Mouse (Mus musculus) heart, embryonic 12.5 days (tissue): ENCODE results near the gene A730049H05Rik. TPM values are rescaled to one million over a fixed set of nuclear protein-coding genes. Genes with fewer than 3 reads are reported as not detected.
A peak's percentile ranks its signal among the peaks of the same experiment; 100 is the strongest.

Experiments used
- ATAC-seq: fragments of 200-750 bp; cut with Nextera tagmentation; 2 replicates; pipeline ENCODE4 v1.8.0; 2017; ENCODE audit warnings: moderate TSS enrichment, moderate library complexity; ENCODE audit not compliant: insufficient number of reproducible peaks, low FRiP score
- H3K27ac ChIP-seq: fragments of 300-500 bp; sonication (generic); 2 replicates; pipeline ENCODE4 v1.5.1; 2016; ENCODE audit warnings: mild to moderate bottlenecking, moderate library complexity; ENCODE audit not compliant: poor library complexity, severe bottlenecking
- H3K27me3 ChIP-seq: fragments of 300-500 bp; sonication (generic); replicated peaks from 2 replicates; pipeline ENCODE4 v1.6.1; 2016; ENCODE audit warnings: mild to moderate bottlenecking, moderate library complexity
- H3K36me3 ChIP-seq: fragments of 300-500 bp; sonication (generic); 2 replicates; pipeline ENCODE4 v1.6.1; 2016; ENCODE audit warnings: mild to moderate bottlenecking, moderate library complexity
- H3K4me1 ChIP-seq: fragments of 300-500 bp; sonication (generic); replicated peaks from 2 replicates; pipeline ENCODE4 v1.6.1; 2016; ENCODE audit warnings: mild to moderate bottlenecking
- H3K4me2 ChIP-seq: fragments of 300-500 bp; sonication (generic); 2 replicates; pipeline ENCODE4 v1.6.1; 2016; ENCODE audit warnings: mild to moderate bottlenecking, moderate library complexity
- H3K4me3 ChIP-seq: fragments of 300-500 bp; sonication (generic); 2 replicates; pipeline ENCODE4 v1.5.1; 2016; ENCODE audit warnings: mild to moderate bottlenecking
- H3K9ac ChIP-seq: fragments of 300-500 bp; sonication (generic); 2 replicates; pipeline ENCODE4 v1.6.1; 2016; ENCODE audit warnings: mild to moderate bottlenecking, moderate library complexity
- H3K9me3 ChIP-seq: fragments of 300-500 bp; sonication (generic); replicated peaks from 2 replicates; pipeline ENCODE4 v1.6.1; 2016; ENCODE audit warnings: mild to moderate bottlenecking, moderate library complexity
- WGBS: fragments of 180-500 bp; shearing (Covaris S2); methylation state at CpG from one replicate; pipeline ENCODE4 v1.1.7; 2016; 5-methylcytosine and 5-hydroxymethylcytosine counted together
- polyA plus RNA-seq: library from polyadenylated mRNA; unstranded; fragments of >200 nt; fragmentation: Nextera tagmentation; extraction: Ambion mirVana; gene quantifications from 2 replicates; pipeline ENCODE4 v1.2.1, GENCODE M21; 2016

The A730049H05Rik gene
- polyA plus RNA-seq, 1 experiment from 2014 or later: 4.8 TPM

DNA sequence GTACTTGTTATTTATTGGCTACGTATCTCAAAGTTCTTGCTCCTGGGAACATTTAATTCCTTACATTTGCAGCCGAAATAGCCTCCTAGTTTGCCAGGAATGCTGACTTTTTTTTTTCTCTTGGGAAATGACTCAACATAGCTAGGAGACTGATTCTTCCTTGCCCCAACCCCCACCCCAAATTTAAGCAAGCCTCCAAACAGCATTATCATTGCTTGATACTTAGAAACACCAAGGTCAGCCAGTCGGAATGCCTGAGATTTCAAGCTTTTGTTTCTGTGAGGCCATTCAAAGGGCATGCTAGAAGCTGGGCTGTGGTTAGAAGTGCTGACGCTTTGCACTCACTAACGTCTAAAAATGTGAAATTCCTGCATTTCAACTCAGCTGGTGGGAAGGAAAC is 11.1 kb downstream of the A730049H05Rik start:
- H3K36me3 ChIP-seq: peaks cover 6% of the 10 kb centered on the region; the same call in 1 of the 2 replicates
- H3K4me3 ChIP-seq: no peak overlapping the region
- ATAC-seq: no peak
- no peak overlapping the region for H3K9ac ChIP-seq
- no peaks in the 10 kb centered on the region for H3K27me3 ChIP-seq
- peaks cover 18% of the 10 kb centered on the region for H3K4me1 ChIP-seq
- H3K4me2 ChIP-seq: peak overlapping the region; percentile 33
- peak overlapping the region; percentile 42; the same call in 1 of the 2 replicates for H3K27ac ChIP-seq
- 26% methylated on average over 5 of the region's 5 CpGs for WGBS
- H3K9me3 ChIP-seq: no peaks in the 10 kb centered on the region

DNA sequence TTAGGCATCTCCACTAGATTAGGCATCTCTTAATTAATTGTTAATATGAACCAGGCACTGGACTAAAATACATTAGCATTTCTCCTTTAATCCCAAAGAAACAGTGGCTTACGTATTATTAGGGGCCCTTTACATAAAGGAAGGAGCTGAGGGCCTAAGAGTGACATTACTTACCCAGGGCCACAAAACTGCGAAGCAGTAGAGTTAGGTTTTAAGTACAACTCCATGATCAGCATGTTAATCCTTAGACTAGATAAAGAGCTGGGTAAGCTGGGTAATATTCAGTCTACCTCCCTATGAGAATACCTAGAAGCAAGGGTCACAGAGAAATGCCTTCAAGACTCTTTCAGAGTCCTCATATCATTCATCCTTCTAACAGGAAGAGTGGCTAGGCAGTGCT is 12.9 kb downstream of the A730049H05Rik start:
- H3K4me3 ChIP-seq: no peak overlapping the region
- no peak overlapping the region for H3K4me2 ChIP-seq
- peaks cover 3% of the 10 kb centered on the region; the same call in 1 of the 2 replicates for H3K36me3 ChIP-seq
- no peaks in the 10 kb centered on the region for H3K9me3 ChIP-seq
- H3K27ac ChIP-seq: no peak overlapping the region
- H3K4me1 ChIP-seq: peaks cover 18% of the 10 kb centered on the region
- no peak for ATAC-seq
- 87% methylated on average over 2 of the region's 2 CpGs for WGBS
- no peak overlapping the region for H3K9ac ChIP-seq
- no peaks in the 10 kb centered on the region for H3K27me3 ChIP-seq

DNA sequence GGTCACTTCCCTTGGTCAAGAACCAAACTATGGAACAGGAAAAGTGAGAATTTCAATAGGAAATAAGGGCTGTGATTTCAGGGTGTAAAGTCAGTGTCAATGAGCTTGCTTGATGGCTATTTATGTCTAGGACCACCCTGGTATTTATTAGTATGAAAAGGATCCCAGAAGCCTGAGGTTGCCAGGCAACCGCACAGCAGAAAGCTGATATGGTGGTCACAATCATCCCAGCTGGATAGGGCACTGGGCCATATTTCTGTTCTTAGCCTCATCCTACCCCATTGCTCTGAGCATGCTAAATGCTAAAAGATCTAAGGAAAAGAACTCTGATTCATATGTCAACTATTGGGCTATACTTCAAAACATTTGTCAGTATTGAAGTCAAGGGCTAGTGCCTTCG is 14.8 kb downstream of the A730049H05Rik start:
- no peak overlapping the region for H3K9ac ChIP-seq
- WGBS: 81% methylated on average over 2 of the region's 2 CpGs

DNA sequence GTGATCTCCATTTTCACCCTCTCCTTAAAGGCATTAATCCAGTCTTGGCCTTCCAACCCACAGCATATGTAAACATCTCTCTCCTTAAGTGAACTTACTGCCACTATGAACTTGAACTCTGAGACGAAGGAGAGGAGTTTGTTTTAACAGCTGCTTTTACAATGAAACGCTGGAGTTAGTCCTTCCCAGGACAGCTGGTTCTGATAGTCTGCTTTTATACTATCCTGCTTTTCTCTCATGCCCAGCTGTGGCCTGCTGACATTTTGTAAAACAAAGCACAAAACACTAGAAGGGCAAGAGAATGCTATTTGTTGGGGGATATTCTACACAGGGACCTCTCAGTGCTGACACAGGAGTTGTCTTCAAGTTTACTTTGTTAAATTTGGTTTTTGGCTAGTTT is 25.7 kb downstream of the A730049H05Rik start:
- H3K4me3 ChIP-seq: no peak overlapping the region
- H3K9ac ChIP-seq: no peak overlapping the region
- H3K9me3 ChIP-seq: no peaks in the 10 kb centered on the region
- peaks cover 15% of the 10 kb centered on the region for H3K36me3 ChIP-seq
- peaks cover 28% of the 10 kb centered on the region for H3K4me1 ChIP-seq
- ATAC-seq: no peak
- H3K27ac ChIP-seq: no peak overlapping the region
- H3K4me2 ChIP-seq: no peak overlapping the region
- H3K27me3 ChIP-seq: no peaks in the 10 kb centered on the region
- 24% methylated on average over 2 of the region's 2 CpGs for WGBS

More for the DNA sequence above, 14.8 kb downstream of the A730049H05Rik start:
- Histone ChIP-seq H3K4me3 (no peak overlapping the region), H3K36me3 (peaks cover 3% of the 10 kb centered on the region; the same call in 1 of the 2 replicates), H3K4me2 (no peak overlapping the region), H3K4me1 (peaks cover 25% of the 10 kb centered on the region), H3K27me3 (no peaks in the 10 kb centered on the region), H3K9me3 (no peaks in the 10 kb centered on the region), H3K27ac (no peak overlapping the region)
- no peak for ATAC-seq

DNA sequence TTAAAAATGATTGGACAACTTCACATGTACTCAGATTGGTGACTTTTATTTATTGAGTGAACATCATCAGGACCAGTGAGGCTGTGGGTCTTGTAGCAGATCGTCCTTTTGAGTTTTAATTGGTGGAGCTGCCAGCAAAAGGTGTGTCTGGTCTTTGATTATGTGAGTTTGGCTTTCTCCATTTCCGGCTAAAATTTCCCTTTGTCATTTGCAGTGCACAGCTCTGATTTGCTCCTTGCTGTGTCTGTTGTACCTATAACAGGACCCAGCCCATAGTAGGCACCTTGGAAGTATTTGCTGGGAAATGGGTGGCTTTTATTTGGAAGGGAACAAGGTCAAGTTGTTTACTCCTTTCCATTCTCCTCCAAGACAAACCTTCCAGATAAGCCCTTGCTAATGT is 27.2 kb downstream of the A730049H05Rik start:
- Histone ChIP-seq H3K4me3 (no peak overlapping the region), H3K9me3 (no peaks in the 10 kb centered on the region), H3K4me1 (peaks cover 35% of the 10 kb centered on the region), H3K36me3 (peaks cover 17% of the 10 kb centered on the region), H3K9ac (no peak overlapping the region), H3K4me2 (no peak overlapping the region), H3K27ac (no peak overlapping the region), H3K27me3 (no peaks in the 10 kb centered on the region)
- WGBS: 75% methylated on average over 2 of the region's 2 CpGs
- no peak for ATAC-seq

DNA sequence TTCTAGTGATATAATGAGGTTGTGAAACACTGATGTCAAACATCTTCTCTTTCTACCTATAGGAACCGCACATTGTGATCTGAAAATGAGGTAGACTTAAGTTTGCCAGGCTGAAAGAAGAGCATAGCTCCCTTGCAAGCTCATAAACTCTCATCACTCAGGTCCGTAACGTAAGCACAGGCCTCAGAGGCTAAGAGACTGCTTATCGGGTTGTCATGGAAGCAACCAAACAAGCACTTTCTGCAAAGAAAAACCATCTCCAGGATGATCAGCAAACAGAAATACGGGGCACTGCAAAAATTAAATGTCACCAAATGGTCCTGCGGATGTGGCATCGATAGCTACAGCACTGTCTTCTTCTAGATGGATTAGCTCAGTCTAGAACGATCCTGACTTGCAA is 29.6 kb downstream of the A730049H05Rik start:
- Histone ChIP-seq H3K27me3 (no peaks in the 10 kb centered on the region), H3K4me1 (peaks cover 49% of the 10 kb centered on the region), H3K36me3 (peaks cover 18% of the 10 kb centered on the region), H3K4me2 (no peak overlapping the region), H3K9ac (no peak overlapping the region), H3K4me3 (no peak overlapping the region), H3K27ac (peak overlapping the region; percentile 65), H3K9me3 (no peaks in the 10 kb centered on the region)
- 54% methylated on average over 8 of the region's 8 CpGs for WGBS
- ATAC-seq: no peak

DNA sequence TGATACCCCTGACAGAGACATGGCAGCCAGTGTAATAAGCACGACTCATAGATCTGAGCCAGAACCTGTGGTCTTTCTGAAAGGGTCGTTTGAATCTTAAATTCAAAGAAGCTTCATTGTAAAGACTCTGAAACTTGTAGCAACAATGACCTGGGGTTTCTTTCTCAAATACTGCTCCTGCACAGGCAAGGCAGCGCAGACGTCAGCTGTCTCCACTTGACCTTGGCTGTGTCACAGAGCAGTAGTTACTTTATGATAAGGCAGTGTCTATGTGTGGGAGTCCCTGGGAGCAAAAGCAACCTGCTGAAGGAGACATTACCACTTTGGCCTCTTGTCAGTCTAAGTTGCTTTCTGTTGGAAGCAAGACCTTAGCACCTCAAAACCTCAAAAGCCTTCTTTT is 30.3 kb downstream of the A730049H05Rik start:
- Histone ChIP-seq H3K9ac (no peak overlapping the region), H3K4me1 (peaks cover 56% of the 10 kb centered on the region), H3K4me3 (no peak overlapping the region), H3K4me2 (no peak overlapping the region), H3K27me3 (no peaks in the 10 kb centered on the region), H3K27ac (peak overlapping the region; percentile 65), H3K36me3 (peaks cover 18% of the 10 kb centered on the region), H3K9me3 (no peaks in the 10 kb centered on the region)
- no peak for ATAC-seq
- WGBS: 28% methylated on average over 4 of the region's 4 CpGs

DNA sequence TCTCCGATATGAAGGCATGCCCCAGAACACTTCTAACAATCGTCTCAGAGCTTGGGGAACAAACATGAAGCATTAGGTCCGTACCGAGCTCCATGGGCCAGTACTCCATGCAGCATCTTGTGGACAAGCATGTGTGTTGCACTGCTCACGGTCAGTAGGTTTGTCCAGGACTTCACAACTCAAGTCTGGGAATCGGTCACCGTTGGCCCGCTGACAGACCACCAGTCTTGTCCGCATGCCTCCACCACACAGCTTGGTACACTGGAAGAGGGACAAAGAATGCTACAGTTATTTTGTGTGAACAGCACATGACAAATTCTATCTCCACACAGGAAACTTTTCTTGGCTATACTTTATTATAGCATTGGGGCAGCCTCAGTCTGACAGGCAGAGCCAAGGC is 32.9 kb downstream of the A730049H05Rik start:
- H3K4me2 ChIP-seq: no peak overlapping the region
- peaks cover 23% of the 10 kb centered on the region for H3K36me3 ChIP-seq
- WGBS: 83% methylated on average over 9 of the region's 9 CpGs
- H3K9ac ChIP-seq: no peak overlapping the region
- no peaks in the 10 kb centered on the region for H3K27me3 ChIP-seq
- H3K4me1 ChIP-seq: peaks cover 40% of the 10 kb centered on the region
- ATAC-seq: no peak
- H3K27ac ChIP-seq: peak overlapping the region; percentile 48
- H3K9me3 ChIP-seq: no peaks in the 10 kb centered on the region
- no peak overlapping the region for H3K4me3 ChIP-seq

DNA sequence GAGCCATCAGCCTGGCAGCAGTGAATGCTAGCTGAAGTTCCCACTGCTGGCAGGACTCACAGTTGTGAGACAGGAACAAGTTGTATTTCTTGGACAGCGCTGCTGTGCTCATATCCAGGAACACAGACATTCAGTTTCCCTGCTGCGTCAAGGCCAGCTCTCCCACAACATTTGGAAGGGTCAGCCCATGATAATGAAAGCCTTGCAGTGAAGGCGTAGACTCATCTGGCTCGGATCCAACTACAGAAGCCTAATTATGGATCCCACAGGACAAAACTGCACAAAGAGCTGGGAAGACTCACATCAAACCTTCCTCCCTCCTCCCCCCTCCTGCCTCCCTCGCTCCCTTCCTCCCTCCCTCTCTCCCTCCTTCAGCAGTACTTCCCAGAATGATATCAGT is 34.0 kb downstream of the A730049H05Rik start:
- 10% methylated on average over 5 of the region's 5 CpGs for WGBS
- Histone ChIP-seq H3K36me3 (peaks cover 16% of the 10 kb centered on the region), H3K9ac (peak overlapping the region; percentile 32; the same call in 1 of the 2 replicates), H3K4me1 (peaks cover 48% of the 10 kb centered on the region), H3K9me3 (no peaks in the 10 kb centered on the region), H3K27ac (peak overlapping the region; percentile 90), H3K27me3 (no peaks in the 10 kb centered on the region), H3K4me3 (no peak overlapping the region), H3K4me2 (peak overlapping the region; percentile 47)
- ATAC-seq: peak; percentile 87

DNA sequence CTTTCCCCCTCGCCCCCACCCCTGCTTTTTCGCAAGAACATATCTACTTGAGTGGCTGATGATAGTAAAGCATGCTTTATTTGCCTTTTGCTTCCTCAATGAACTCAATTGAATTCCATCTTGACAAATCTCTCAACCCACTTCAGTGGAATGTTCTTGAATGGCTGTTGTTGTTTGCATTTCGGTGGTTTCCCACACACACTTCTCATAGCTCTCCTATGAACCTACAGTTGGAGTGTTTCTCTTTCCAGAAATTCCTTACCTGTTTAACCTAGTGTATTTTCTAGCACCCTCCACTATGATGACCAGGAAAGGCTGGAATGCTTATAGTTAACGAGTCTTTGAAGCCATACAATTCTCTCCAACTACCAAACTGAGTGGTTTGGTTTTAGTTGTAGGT is 38.6 kb downstream of the A730049H05Rik start:
- H3K9me3 ChIP-seq: no peaks in the 10 kb centered on the region
- no peak overlapping the region for H3K9ac ChIP-seq
- no peak for ATAC-seq
- 58% methylated on average over 4 of the region's 4 CpGs for WGBS
- no peaks in the 10 kb centered on the region for H3K27me3 ChIP-seq
- no peak overlapping the region for H3K4me3 ChIP-seq
- H3K4me2 ChIP-seq: no peak overlapping the region
- peaks cover 31% of the 10 kb centered on the region for H3K36me3 ChIP-seq
- H3K4me1 ChIP-seq: peaks cover 35% of the 10 kb centered on the region
- H3K27ac ChIP-seq: no peak overlapping the region

DNA sequence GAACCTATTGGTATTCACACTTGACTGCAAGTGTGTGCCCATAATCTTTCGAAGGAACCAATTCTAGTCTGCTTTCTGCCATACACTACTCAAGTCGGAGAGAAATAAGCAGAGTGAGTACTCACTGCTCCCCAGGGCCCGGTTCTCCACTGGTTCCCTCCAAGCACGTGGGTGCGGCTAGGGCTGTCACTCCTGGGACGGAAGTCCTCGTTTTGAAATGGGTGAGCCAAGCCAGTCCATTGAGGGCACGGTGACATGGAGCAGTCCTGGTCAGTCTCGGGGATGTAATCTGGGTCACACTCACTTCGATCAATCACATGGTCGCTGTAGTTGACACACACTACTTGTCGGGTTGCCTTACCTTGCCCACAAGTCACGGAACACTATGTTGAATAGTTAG is 41.5 kb downstream of the A730049H05Rik start:
- ATAC-seq: no peak
- peaks cover 36% of the 10 kb centered on the region for H3K4me1 ChIP-seq
- H3K4me3 ChIP-seq: no peak overlapping the region
- H3K4me2 ChIP-seq: no peak overlapping the region
- WGBS: 87% methylated on average over 13 of the region's 13 CpGs
- H3K9me3 ChIP-seq: no peaks in the 10 kb centered on the region
- H3K9ac ChIP-seq: no peak overlapping the region
- no peak overlapping the region for H3K27ac ChIP-seq
- H3K27me3 ChIP-seq: no peaks in the 10 kb centered on the region
- H3K36me3 ChIP-seq: peaks cover 30% of the 10 kb centered on the region
